Mouse (Mus musculus) limb, embryonic 10.5 days (tissue): Measurements from ENCODE around the gene Eea1. TPM values are rescaled to one million over a fixed set of nuclear protein-coding genes. Genes with fewer than 3 reads are reported as not detected.
"Not testable (repeated sequence)": the region's sequence is repeated elsewhere in the genome, so short reads cannot be mapped to it uniquely, and the experiment has no call there.

ENCODE experiments used
- DNase-seq: peaks from one replicate; pipeline ENCODE4 v3.0.0-alpha.2; 2017; ENCODE audit warnings: low spot score
- H3K27ac ChIP-seq: fragments of 300-500 bp; sonication (generic); 2 replicates; pipeline ENCODE4 v1.5.1; 2016; ENCODE audit warnings: mild to moderate bottlenecking
- H3K27me3 ChIP-seq: fragments of 300-500 bp; sonication (generic); 2 replicates; pipeline ENCODE4 v1.6.1; 2016; ENCODE audit warnings: low read depth, mild to moderate bottlenecking; ENCODE audit not compliant: poor library complexity, severe bottlenecking
- H3K36me3 ChIP-seq: fragments of 300-500 bp; sonication (generic); 2 replicates; pipeline ENCODE4 v1.6.1; 2016; ENCODE audit warnings: mild to moderate bottlenecking, moderate library complexity
- H3K4me1 ChIP-seq: fragments of 300-500 bp; sonication (generic); 2 replicates; pipeline ENCODE4 v1.6.1; 2016
- H3K4me3 ChIP-seq: fragments of 300-500 bp; sonication (generic); 2 replicates; pipeline ENCODE4 v1.5.1; 2016; ENCODE audit warnings: mild to moderate bottlenecking, moderate library complexity
- H3K9me3 ChIP-seq: fragments of 300-500 bp; sonication (generic); replicated peaks from 2 replicates; pipeline ENCODE4 v1.6.1; 2016; ENCODE audit warnings: mild to moderate bottlenecking
- WGBS: fragments of 180-500 bp; shearing (Covaris S2); methylation state at CpG from one replicate; pipeline ENCODE4 v1.1.7; 2016; 5-methylcytosine and 5-hydroxymethylcytosine counted together
- polyA plus RNA-seq: library from polyadenylated mRNA; unstranded; fragments of >200 nt; fragmentation: Nextera tagmentation; extraction: Ambion mirVana; gene quantifications from 2 replicates; pipeline ENCODE4 v1.2.1, GENCODE M21; 2016

Gene Eea1
- polyA plus RNA-seq, 1 experiment from 2014 or later: 6.1 TPM

GRCm38 (mm10) chr10:95914434-95915174 lies 25.8 kb upstream of the Eea1 start:
- Histone ChIP-seq H3K9me3 (no peaks in the 10 kb centered on the region), H3K4me3 (no peak overlapping the region), H3K4me1 (peaks cover 43% of the 10 kb centered on the region), H3K27ac (peak overlapping the region; percentile 46; the same call in 1 of the 2 replicates), H3K27me3 (no peaks in the 10 kb centered on the region), H3K36me3 (no peaks in the 10 kb centered on the region)
- 92% methylated on average over 5 of the region's 5 CpGs for WGBS
- DNase-seq: no peak

GRCm38 (mm10) chr10:95918716-95919115 lies 21.7 kb upstream of the Eea1 start:
- no peaks in the 10 kb centered on the region for H3K9me3 ChIP-seq
- no peak for DNase-seq
- peak overlapping the region; percentile 4; the same call in 1 of the 2 replicates for H3K27ac ChIP-seq
- no peaks in the 10 kb centered on the region for H3K36me3 ChIP-seq
- no peak overlapping the region for H3K4me3 ChIP-seq
- peaks cover 29% of the 10 kb centered on the region for H3K4me1 ChIP-seq
- 23% methylated on average over 3 of the region's 3 CpGs for WGBS
- H3K27me3 ChIP-seq: no peaks in the 10 kb centered on the region

GRCm38 (mm10) chr10:95923263-95924217 lies 16.9 kb upstream of the Eea1 start:
- no peaks in the 10 kb centered on the region for H3K36me3 ChIP-seq
- DNase-seq: no peak
- H3K9me3 ChIP-seq: no peaks in the 10 kb centered on the region
- H3K4me3 ChIP-seq: no peak overlapping the region
- H3K27ac ChIP-seq: no peak overlapping the region
- peaks cover 13% of the 10 kb centered on the region for H3K4me1 ChIP-seq
- no peaks in the 10 kb centered on the region for H3K27me3 ChIP-seq
- 86% methylated on average over 6 of the region's 6 CpGs for WGBS

GRCm38 (mm10) chr10:95933631-95934030 lies 6.8 kb upstream of the Eea1 start:
- WGBS: 94% methylated on average over 13 of the region's 13 CpGs
- H3K27me3 ChIP-seq, H3K4me3 ChIP-seq, H3K4me1 ChIP-seq, DNase-seq, H3K9me3 ChIP-seq, H3K36me3 ChIP-seq, H3K27ac ChIP-seq: not testable (repeated sequence)

GRCm38 (mm10) chr10:95940901-95941767 lies 684 bp downstream of the Eea1 start:
- Histone ChIP-seq H3K9me3 (no peaks in the 10 kb centered on the region), H3K27me3 (no peaks in the 10 kb centered on the region), H3K4me3 (peak overlapping the region; percentile 83), H3K36me3 (no peaks in the 10 kb centered on the region), H3K4me1 (peaks cover 13% of the 10 kb centered on the region), H3K27ac (peak overlapping the region; percentile 88)
- DNase-seq: no peak
- WGBS: 5% methylated on average over 66 of the region's 69 CpGs

- DNase-seq: no peak
- Histone ChIP-seq H3K4me3 (peak overlapping the region; percentile 83; the same call in 1 of the 2 replicates), H3K36me3 (no peaks in the 10 kb centered on the region), H3K4me1 (peaks cover 13% of the 10 kb centered on the region), H3K27me3 (no peaks in the 10 kb centered on the region), H3K9me3 (no peaks in the 10 kb centered on the region), H3K27ac (no peak overlapping the region)
- WGBS: 53% methylated on average over 6 of the region's 6 CpGs
These were observed 1.4 kb downstream of the Eea1 start for GRCm38 (mm10) chr10:95941768-95942425.

GRCm38 (mm10) chr10:95945086-95945485 lies 4.6 kb downstream of the Eea1 start:
- Histone ChIP-seq H3K27ac (no peak overlapping the region), H3K9me3 (no peaks in the 10 kb centered on the region), H3K4me1 (peaks cover 6% of the 10 kb centered on the region; the same call in 1 of the 2 replicates), H3K27me3 (no peaks in the 10 kb centered on the region), H3K36me3 (no peaks in the 10 kb centered on the region), H3K4me3 (no peak overlapping the region)
- WGBS: 98% methylated on average over 1 of the region's 1 CpGs
- DNase-seq: no peak

- WGBS: 92% methylated on average over 3 of the region's 3 CpGs
- no peak for DNase-seq
- Histone ChIP-seq H3K27me3 (no peaks in the 10 kb centered on the region), H3K4me1 (no peaks in the 10 kb centered on the region), H3K36me3 (no peaks in the 10 kb centered on the region), H3K9me3 (no peaks in the 10 kb centered on the region), H3K27ac (no peak overlapping the region), H3K4me3 (no peak overlapping the region)
These were observed 9.0 kb downstream of the Eea1 start for GRCm38 (mm10) chr10:95949410-95949809.

GRCm38 (mm10) chr10:95950194-95950593 lies 9.7 kb downstream of the Eea1 start:
- 94% methylated on average over 5 of the region's 5 CpGs for WGBS
- H3K27ac ChIP-seq: no peak overlapping the region

GRCm38 (mm10) chr10:95950797-95951196 lies 10.3 kb downstream of the Eea1 start:
- DNase-seq: no peak
- 89% methylated on average over 4 of the region's 4 CpGs for WGBS
- Histone ChIP-seq H3K9me3 (no peaks in the 10 kb centered on the region), H3K27me3 (no peaks in the 10 kb centered on the region), H3K36me3 (no peaks in the 10 kb centered on the region), H3K4me3 (no peak overlapping the region), H3K4me1 (no peaks in the 10 kb centered on the region), H3K27ac (no peak overlapping the region)

More at GRCm38 (mm10) chr10:95950194-95950593, 9.7 kb downstream of the Eea1 start:
- H3K4me3 ChIP-seq: no peak overlapping the region
- no peaks in the 10 kb centered on the region for H3K9me3 ChIP-seq
- no peak for DNase-seq
- no peaks in the 10 kb centered on the region for H3K36me3 ChIP-seq
- H3K4me1 ChIP-seq: no peaks in the 10 kb centered on the region
- no peaks in the 10 kb centered on the region for H3K27me3 ChIP-seq

- H3K4me3 ChIP-seq: no peak overlapping the region
- H3K27me3 ChIP-seq: no peaks in the 10 kb centered on the region
- no peak for DNase-seq
- WGBS: 96% methylated on average over 2 of the region's 2 CpGs
- no peaks in the 10 kb centered on the region for H3K36me3 ChIP-seq
- no peaks in the 10 kb centered on the region for H3K9me3 ChIP-seq
- H3K4me1 ChIP-seq: no peaks in the 10 kb centered on the region
- H3K27ac ChIP-seq: no peak overlapping the region
These were observed 10.9 kb downstream of the Eea1 start for GRCm38 (mm10) chr10:95951346-95951745.

- Histone ChIP-seq H3K36me3 (no peaks in the 10 kb centered on the region), H3K9me3 (no peaks in the 10 kb centered on the region), H3K27me3 (no peaks in the 10 kb centered on the region), H3K4me3 (no peak overlapping the region), H3K4me1 (0 out of 2 replicates have a peak, but pooled peaks cover 3% of the 10 kb centered on the region), H3K27ac (no peak overlapping the region)
- no peak for DNase-seq
- 91% methylated on average over 2 of the region's 2 CpGs for WGBS
These were observed 16.2 kb downstream of the Eea1 start for GRCm38 (mm10) chr10:95956629-95957028.
